Mouse (Mus musculus) spleen, adult 2 months (tissue): ENCODE measurements around the gene Echs1.

Source experiments
- CTCF ChIP-seq: fragments of 200-500 bp; IDR thresholded peaks from 2 replicates; pipeline ENCODE4 v1.5.1; 2011; ENCODE audit warnings: mild to moderate bottlenecking, inconsistent platforms; ENCODE audit not compliant: insufficient read depth, insufficient read length, insufficient replicate concordance; ENCODE audit errors: extremely low read depth
- POLR2A ChIP-seq: fragments of 200-500 bp; IDR thresholded peaks from 2 replicates; pipeline ENCODE4 v1.6.1; 2011; ENCODE audit warnings: low read depth, low read length, inconsistent platforms

GRCm38 (mm10) chr7:140060936-140061831 lies 55.1 kb downstream of the Echs1 start:
- TF ChIP-seq POLR2A (no peak), CTCF (no peak)
